Mouse (Mus musculus): ENCODE results near the gene Fstl4. TPM values are rescaled to one million over a fixed set of nuclear protein-coding genes. Genes with fewer than 3 reads are reported as not detected.

Gene Fstl4
- 10 to 100 TPM; 13.8 to 14.8 TPM for total RNA-seq (2021)
- long read RNA-seq, experiment 1, full-length matches to known transcripts: 3 of 8 reads
- long read RNA-seq, experiment 1, partial matches to known transcripts: 0 of 8 reads
- long read RNA-seq, experiment 1, other reads (novel, unspliced or antisense): 5 of 8 reads
- long read RNA-seq, experiment 2, full-length matches to known transcripts: 6 of 7 reads
- long read RNA-seq, experiment 2, partial matches to known transcripts: 1 of 7 reads
- long read RNA-seq, experiment 2, other reads (novel, unspliced or antisense): 0 of 7 reads

DNA sequence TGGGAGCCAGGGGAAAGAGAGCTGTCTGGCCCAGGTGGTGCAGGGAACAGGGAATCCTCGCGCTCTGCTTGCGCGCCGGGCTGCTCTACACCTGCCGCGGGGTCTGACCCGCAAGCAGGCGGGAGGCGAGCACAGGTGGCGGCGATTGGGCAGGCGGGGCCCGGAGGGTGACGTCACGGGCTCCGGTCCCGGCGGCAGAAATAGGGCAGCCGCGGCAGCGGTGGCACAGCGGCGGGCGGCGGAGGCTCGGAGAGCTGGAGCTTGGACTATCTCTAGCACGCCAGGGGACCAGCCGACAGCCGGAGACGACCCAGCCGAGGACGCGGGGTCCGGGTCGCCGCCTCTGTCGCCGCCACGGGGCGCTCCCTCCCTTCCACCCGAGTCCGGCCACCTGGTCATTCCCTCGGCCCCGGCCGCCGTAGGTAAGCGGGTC is at the start of gene Fstl4:
Fstl4 (plus strand) TSS at position 174 of the 433 bp plus-strand sequence.
- H3K27ac ChIP-seq: peak within 1 kb of the TSS; percentile 91
- DNase-seq (ENCODE audit: low spot score in 2 of 2): peak; percentile 12 to 44
- peak within 1 kb of the TSS; percentile 78 for H3K4me3 ChIP-seq
- 0 out of 2 replicates have a peak, but pooled peaks have one; percentile 14 for TF ChIP-seq CTCF (conservative IDR thresholded peaks at IDR 0.05)

DNA sequence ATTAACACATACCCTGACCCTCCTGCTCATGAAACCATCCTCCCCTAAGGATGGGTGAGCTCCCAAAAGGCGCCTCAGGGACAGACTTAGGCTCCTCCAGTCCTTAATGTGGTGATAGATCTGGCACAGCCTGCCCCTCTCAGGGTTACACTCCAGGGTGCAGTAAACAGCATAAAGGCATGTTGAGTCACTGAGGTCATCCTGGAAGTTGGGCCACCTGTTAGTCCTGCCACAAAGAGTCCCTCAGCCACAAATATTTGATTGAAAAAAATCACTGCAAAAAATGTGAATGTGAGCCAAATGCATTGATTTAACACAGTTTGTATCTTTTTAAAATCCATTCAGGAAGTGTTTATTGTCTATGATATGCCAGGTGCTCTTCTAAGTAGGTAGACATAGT is 45.9 kb upstream of the Fstl4 start:
- Histone ChIP-seq H3K4me3 (no peak overlapping the region), H3K27ac (no peak overlapping the region)
- DNase-seq (ENCODE audit: low spot score in 2 of 2): no peak
- no peak for TF ChIP-seq CTCF (conservative IDR thresholded peaks at IDR 0.05)

DNA sequence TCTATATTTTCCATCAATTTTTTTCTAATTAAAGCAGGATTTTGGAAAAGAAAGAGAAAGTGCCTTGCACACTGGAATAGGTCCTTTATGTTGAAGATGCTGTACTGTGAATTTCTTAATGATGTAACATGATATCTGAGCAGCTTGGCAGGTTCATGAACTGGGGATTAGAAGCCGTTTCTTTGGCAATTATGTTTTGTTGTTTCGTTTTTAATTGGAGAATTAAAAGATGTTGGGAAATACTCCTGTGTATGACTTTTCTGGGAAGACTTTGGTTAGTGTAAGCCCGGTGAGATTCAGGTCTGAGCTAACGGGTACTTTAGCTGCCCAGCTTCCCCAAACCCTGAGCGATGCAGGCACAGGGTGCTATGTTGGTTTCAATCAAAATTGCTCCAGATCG is 43.3 kb upstream of the Fstl4 start:
- TF ChIP-seq CTCF (conservative IDR thresholded peaks at IDR 0.05): no peak
- DNase-seq (ENCODE audit: low spot score in 2 of 2): no peak
- Histone ChIP-seq H3K4me3 (no peak overlapping the region), H3K27ac (no peak overlapping the region)

DNA sequence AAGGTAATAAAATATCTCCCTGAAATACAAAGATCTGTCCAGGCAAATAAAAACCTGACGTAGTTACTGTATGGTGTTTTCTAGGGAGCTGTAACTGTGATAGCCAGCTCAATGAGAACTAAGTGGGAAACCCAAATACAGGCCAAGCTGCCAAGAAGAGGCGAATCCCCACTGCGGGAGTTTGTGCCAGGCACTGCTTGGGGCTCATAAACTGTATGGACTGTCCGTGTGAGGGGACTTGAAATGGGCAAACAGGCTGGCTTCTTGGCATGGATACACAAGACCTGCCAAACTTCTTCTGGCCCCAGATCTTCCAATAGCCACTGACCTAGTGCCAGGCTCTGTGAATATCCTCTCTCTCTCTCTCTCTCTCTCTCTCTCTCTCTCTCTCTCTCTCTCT is 41.7 kb upstream of the Fstl4 start:
- no peak overlapping the region for H3K4me3 ChIP-seq
- no peak for TF ChIP-seq CTCF (conservative IDR thresholded peaks at IDR 0.05)
- no peak overlapping the region for H3K27ac ChIP-seq
- no peak for DNase-seq (ENCODE audit: low spot score in 2 of 2)

DNA sequence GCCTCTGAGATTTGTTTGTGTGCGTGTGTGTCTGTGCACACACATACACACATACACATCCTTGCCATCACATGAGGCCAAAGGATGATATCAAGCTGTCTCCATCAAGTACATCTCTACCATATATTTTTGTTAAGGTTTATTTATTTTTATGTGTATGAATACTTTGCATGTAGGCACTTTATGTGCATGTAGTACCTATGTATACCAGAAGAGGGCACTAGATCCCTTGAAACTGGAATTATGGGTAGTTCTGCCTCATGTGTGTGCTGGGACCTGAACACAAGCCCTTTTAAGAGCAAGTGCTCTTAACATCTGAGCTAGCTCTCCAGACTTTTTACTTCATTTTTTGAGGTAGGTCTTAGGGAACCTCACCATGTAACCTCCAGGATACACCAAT is 38.4 kb upstream of the Fstl4 start:
- no peak for DNase-seq (ENCODE audit: low spot score in 2 of 2)
- H3K4me3 ChIP-seq: no peak overlapping the region
- H3K27ac ChIP-seq: no peak overlapping the region
- peak; percentile 66 for TF ChIP-seq CTCF (conservative IDR thresholded peaks at IDR 0.05)

DNA sequence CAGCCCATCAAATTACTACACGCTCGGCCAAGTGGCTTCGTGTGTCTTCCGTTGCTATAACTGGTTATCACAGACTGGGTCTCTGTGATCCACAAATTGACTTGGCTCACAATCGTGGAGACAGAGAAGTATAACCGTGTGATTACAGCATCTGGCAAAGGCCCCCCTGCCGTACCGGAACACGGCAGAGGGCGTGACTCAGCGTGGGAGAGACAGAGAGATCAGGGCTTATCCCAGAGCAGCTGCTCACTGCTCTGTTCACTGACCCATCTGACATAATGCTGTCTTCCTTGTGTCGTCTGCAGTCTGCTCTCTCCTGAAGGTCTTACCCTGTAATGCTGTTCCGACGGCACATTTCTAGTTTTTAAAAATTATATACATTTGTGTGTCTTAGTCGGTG is 36.0 kb upstream of the Fstl4 start:
- Histone ChIP-seq H3K27ac (no peak overlapping the region), H3K4me3 (no peak overlapping the region)
- DNase-seq (ENCODE audit: low spot score in 2 of 2): no peak
- no peak for TF ChIP-seq CTCF (conservative IDR thresholded peaks at IDR 0.05)

DNA sequence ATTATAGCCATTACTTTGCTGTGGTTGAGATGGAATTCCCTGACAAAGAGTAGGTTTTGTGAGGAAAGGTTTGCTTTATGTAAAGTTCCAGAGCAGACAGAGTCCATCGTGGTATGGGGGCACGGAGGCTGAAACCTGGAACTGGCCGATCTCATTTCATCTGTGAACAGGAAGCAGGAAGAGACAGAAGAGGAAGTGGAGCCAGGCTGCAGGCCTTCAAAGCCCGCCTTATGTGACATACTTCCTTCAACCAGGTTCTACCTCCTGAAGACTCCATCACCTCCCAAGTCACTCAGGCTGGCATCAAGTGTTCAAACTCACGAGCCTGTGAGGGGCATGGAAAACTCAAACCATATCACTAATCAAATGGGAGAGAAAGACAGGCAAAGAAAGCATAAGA is 34.5 kb upstream of the Fstl4 start:
- no peak for TF ChIP-seq CTCF (conservative IDR thresholded peaks at IDR 0.05)

DNA sequence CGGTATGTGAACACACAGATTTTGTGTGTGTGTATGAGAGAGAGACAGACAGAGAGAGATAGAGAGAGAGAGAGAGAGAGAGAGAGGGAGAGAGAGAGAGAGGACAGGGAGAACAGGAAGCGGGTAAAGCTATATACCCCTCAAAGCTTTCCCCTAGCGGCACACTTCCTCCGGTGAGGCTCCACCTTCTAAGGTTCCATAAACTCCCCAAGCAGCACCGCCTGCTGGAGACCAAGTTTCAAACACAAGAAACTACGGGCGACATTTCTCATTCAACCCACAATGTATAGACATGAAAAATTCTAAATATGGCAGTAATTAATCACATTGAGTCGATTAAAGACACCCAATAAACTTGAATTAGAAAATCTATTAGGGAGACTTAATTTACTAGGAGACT is 32.5 kb upstream of the Fstl4 start:
- no peak overlapping the region for H3K27ac ChIP-seq
- DNase-seq (ENCODE audit: low spot score in 2 of 2): no peak
- 0 out of 2 replicates have a peak, but pooled peaks have one; percentile 13 for TF ChIP-seq CTCF (conservative IDR thresholded peaks at IDR 0.05)
- H3K4me3 ChIP-seq: no peak overlapping the region

More for the DNA sequence above, 34.5 kb upstream of the Fstl4 start:
- Histone ChIP-seq H3K27ac (no peak overlapping the region), H3K4me3 (no peak overlapping the region)
- DNase-seq (ENCODE audit: low spot score in 2 of 2): no peak

DNA sequence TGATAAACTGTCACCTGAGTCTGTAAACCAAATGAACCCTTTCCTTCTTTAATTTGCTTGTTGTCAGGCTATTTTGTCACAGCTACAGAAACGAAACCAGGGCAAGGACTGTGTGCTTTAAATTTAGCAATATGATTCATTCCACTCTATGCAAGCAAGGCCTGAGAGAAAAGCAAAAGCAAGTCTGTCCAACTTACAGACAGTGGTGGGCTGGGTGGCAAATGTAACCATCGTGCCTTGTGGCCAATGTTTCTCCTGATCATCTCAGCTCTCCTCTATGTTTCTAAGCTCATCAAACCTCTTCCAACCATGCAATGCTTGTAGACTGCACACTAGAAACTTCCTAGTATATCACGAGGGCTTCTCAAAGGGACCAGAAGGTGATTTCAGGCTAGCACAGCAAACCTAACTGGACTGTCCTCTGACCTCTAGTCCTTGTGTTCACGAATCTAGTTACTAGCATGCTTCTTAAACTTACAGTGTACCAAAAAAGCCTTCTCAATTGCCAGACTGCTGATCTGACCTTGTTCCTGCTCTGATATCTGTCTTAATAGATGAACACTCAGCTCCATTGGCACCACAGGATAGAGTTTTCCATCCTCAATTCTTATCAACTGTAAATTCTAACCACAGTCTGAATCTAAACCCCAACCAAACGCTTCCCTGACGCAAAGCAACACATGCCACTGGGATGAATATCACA is 29.8 kb upstream of the Fstl4 start:
- H3K27ac ChIP-seq: no peak overlapping the region
- no peak for TF ChIP-seq CTCF (conservative IDR thresholded peaks at IDR 0.05)
- H3K4me3 ChIP-seq: no peak overlapping the region
- DNase-seq (ENCODE audit: low spot score in 2 of 2): no peak

DNA sequence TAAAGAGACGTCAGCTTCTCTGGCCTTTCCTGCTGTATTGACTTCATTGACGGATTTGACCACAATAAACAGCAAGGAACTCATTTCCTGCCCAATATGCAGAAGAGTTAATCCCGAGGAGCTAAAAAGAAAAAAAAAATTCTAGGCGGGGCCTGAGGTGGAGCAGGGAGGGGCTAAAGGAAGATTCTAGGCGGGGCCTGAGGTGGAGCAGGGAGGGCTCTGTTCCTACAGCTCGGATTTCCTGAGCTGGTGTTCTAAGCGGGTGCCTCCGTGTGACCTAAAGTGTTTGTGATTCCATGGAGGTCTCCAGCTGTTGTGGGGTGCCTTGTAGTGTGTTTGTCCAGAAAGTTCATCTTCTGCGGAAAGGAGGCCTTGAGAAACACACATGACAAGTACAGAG is 25.2 kb upstream of the Fstl4 start:
- H3K27ac ChIP-seq: no peak overlapping the region
- no peak for TF ChIP-seq CTCF (conservative IDR thresholded peaks at IDR 0.05)
- DNase-seq (ENCODE audit: low spot score in 2 of 2): no peak
- H3K4me3 ChIP-seq: no peak overlapping the region

DNA sequence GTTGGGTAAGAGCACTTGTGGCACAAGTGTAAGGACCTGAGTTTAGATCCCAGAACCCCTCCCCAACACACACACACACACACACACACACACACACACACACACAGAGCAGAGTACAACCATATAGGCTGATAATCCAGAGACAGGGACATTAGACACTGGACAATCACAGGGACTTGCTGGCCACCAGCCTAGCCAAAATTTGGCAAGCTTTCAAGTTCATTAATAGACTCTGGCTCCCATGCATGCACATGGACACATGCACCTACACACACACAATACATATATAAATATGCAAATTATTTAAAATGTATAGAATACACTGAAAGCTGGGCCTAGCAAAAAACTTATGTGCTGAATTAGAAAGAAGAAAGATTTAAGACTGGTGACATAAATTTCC is 24.0 kb upstream of the Fstl4 start:
- no peak overlapping the region for H3K4me3 ChIP-seq
- H3K27ac ChIP-seq: no peak overlapping the region
- no peak for DNase-seq (ENCODE audit: low spot score in 2 of 2)
- TF ChIP-seq CTCF (conservative IDR thresholded peaks at IDR 0.05): no peak

DNA sequence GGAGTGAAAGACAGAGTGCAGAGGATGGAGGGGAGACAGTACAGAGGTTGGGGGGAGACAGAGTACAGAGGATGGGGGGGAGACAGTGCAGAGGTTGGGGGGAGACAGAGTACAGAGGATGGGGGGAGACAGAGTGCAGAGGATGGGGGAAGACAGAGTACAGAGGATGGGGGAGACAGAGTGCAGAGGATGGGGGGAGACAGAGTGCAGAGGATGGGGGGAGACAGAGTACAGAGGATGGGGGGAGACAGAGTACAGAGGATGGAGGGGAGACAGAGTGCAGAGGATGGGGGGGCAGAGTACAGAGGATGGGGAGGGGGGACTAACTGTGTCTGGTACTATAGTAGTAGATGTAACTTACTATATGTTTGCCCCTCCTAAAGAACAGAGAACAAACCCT is 20.5 kb upstream of the Fstl4 start:
- no peak for DNase-seq (ENCODE audit: low spot score in 2 of 2)
- TF ChIP-seq CTCF (conservative IDR thresholded peaks at IDR 0.05): no peak
- Histone ChIP-seq H3K27ac (no peak overlapping the region), H3K4me3 (no peak overlapping the region)

DNA sequence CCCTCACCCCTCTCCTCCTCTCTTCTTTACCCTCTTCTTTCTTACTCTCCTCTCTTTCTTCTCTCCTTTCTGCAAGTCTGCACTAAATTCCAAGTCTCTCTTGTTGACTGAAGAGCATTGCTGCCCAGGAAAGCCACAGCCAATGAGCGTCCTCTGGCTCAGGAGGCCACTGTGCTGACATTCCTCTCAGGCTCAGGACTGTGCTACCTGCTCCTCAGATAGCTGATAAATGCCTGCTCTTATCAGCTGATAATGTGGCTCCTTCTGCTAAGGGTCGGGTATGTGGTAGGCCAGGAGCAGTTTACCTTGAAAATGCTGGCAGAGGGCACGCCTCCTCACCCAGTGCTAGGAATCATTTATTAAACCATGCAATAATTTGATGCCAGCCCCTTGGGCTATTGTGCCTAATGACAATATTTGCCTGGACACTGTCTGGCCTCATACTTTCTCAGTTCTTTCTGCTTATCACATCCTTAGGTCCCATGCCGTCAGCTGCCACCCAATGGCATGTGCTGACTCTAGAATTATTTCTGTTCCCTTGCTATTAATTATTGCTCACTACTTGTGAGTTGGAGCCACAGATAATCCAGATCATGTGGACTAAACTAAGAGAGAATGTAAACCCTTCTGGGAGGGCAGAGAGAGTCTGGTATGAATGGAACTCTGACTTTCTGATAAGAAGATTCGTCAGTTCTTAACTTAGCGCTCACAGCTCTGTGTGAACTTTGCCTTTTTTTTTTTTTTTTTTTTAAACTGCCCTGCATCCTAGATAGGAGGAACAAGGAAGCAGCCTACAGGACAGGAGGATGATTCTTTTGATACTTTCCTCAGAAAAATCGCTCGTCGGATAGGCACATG is 19.6 kb upstream of the Fstl4 start:
- H3K27ac ChIP-seq: no peak overlapping the region
- no peak overlapping the region for H3K4me3 ChIP-seq
- no peak for DNase-seq (ENCODE audit: low spot score in 2 of 2)
- no peak for TF ChIP-seq CTCF (conservative IDR thresholded peaks at IDR 0.05)
